15 mouse cellular contexts compared by ENCODE assay signal in the genomic region with DNA sequence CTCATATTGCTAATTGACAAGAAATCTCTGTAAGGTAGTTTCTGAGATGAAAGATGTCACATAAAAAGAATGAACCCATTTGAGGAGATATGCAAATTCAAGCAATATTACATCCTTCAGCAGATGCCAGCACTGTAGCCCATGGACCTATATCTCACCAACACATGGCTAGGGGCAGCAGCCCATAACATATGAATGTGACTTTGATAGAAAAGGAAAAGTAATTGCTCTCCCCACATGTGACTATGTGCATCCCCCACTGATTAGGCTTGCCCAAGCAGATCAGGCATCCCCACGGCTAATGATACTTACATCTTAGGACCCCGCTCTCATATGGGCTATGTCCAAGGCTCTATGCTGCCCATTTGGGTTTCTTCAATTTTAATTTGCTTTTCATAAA. TPM values are rescaled to one million over a fixed set of nuclear protein-coding genes. Genes with fewer than 3 reads are reported as not detected.
A peak's percentile ranks its signal among the peaks of the same experiment; 100 is the strongest.
DNase-seq lines count a peak whose midpoint lies in the region; ATAC-seq and TF ChIP-seq lines count a peak whose summit lies in the region.
"Had no signal": no experiment of that assay in that cellular context is flagged by ENCODE, and none has a peak within 500 bp of the region (broad histone marks: within the 10 kb centered on the region; RNA-seq: fewer than 3 reads in every experiment).

No protein-coding gene starts in this region.

- DNase-seq in hindbrain, embryonic 11.5 days (ENCODE audit: low spot score) = no peak
- DNase-seq in hindbrain, embryonic 10.5 days (ENCODE audit: low spot score) = no peak
- peak; percentile 19 for DNase-seq in midbrain, postnatal 0 days (ENCODE audit: low spot score)
- DNase-seq in cerebellum, postnatal 14 days = no peak
- DNase-seq in yolk sac, embryonic 10.5 days (ENCODE audit: low spot score) = no peak
- no peak for DNase-seq in cerebellum, adult 18-20 months
- DNase-seq: adrenal gland, postnatal 14 days; cerebellum, adult 11-12 months; heart, postnatal 4 days; kidney, adult 8-10 months; lung, adult 2 months had no signal

- no peak overlapping the region for H3K27ac ChIP-seq in hindbrain, embryonic 11.5 days (ENCODE audit: low read depth, low read length)
- H3K27ac ChIP-seq in hindbrain, embryonic 10.5 days = no peak overlapping the region
- H3K27ac ChIP-seq in hindbrain, embryonic 13.5 days = peak overlapping the region; percentile 58; the same call in 1 of the 2 replicates
- H3K27ac ChIP-seq in intestine, embryonic 15.5 days = peak overlapping the region; percentile 63
- no peak overlapping the region for H3K27ac ChIP-seq in midbrain, postnatal 0 days (ENCODE audit: low read depth, low read length)
- H3K27ac ChIP-seq: embryonic facial prominence, embryonic 12.5 days had no signal

- H3K36me3 ChIP-seq in hindbrain, embryonic 11.5 days (ENCODE audit: control insufficient read depth, insufficient read depth, low read length) = no peaks in the 10 kb centered on the region
- H3K36me3 ChIP-seq in hindbrain, embryonic 10.5 days = no peaks in the 10 kb centered on the region
- H3K36me3 ChIP-seq in hindbrain, embryonic 13.5 days = no peaks in the 10 kb centered on the region
- H3K36me3 ChIP-seq in intestine, embryonic 15.5 days = no peaks in the 10 kb centered on the region
- no peaks in the 10 kb centered on the region for H3K36me3 ChIP-seq in midbrain, postnatal 0 days (ENCODE audit: insufficient read depth, low read length)
- H3K36me3 ChIP-seq: embryonic facial prominence, embryonic 12.5 days; heart, embryonic 13.5 days had no signal

- no peak for TF ChIP-seq CTCF in midbrain, postnatal 0 days (IDR thresholded peaks at IDR 0.05)

- H3K4me2 ChIP-seq in hindbrain, embryonic 11.5 days (replicated peaks; ENCODE audit: low read depth, low read length) = no peak overlapping the region
- no peak overlapping the region for H3K4me2 ChIP-seq in hindbrain, embryonic 13.5 days
- no peak overlapping the region for H3K4me2 ChIP-seq in intestine, embryonic 15.5 days (replicated peaks)
- no peak overlapping the region for H3K4me2 ChIP-seq in midbrain, postnatal 0 days (ENCODE audit: low read depth, low read length, poor library complexity, severe bottlenecking)
- H3K4me2 ChIP-seq: embryonic facial prominence, embryonic 12.5 days; heart, embryonic 13.5 days had no signal

- 79% methylated on average over 2 of the region's 2 CpGs for WGBS in hindbrain, embryonic 11.5 days
- 87% methylated on average over 2 of the region's 2 CpGs for WGBS in hindbrain, embryonic 10.5 days
- WGBS in hindbrain, embryonic 13.5 days = 55% methylated on average over 2 of the region's 2 CpGs
- 82% methylated on average over 2 of the region's 2 CpGs for WGBS in intestine, embryonic 15.5 days
- WGBS in midbrain, postnatal 0 days = 72% methylated on average over 2 of the region's 2 CpGs

- no peak overlapping the region for H3K4me3 ChIP-seq in hindbrain, embryonic 11.5 days (ENCODE audit: low read depth, low read length)
- no peak overlapping the region for H3K4me3 ChIP-seq in hindbrain, embryonic 10.5 days
- H3K4me3 ChIP-seq in hindbrain, embryonic 13.5 days = no peak overlapping the region
- H3K4me3 ChIP-seq in intestine, embryonic 15.5 days (replicated peaks) = no peak overlapping the region
- no peak overlapping the region for H3K4me3 ChIP-seq in midbrain, postnatal 0 days (ENCODE audit: low read depth, low read length)
- H3K4me3 ChIP-seq: embryonic facial prominence, embryonic 12.5 days; heart, embryonic 13.5 days had no signal

- ATAC-seq in hindbrain, embryonic 11.5 days (ENCODE audit: low FRiP score) = peak; percentile 78
- ATAC-seq in hindbrain, embryonic 13.5 days (ENCODE audit: low FRiP score) = peak; percentile 85
- ATAC-seq in intestine, embryonic 15.5 days = no peak
- ATAC-seq in midbrain, postnatal 0 days (ENCODE audit: low FRiP score) = peak; percentile 45

- no peak overlapping the region for H3K9ac ChIP-seq in hindbrain, embryonic 11.5 days (ENCODE audit: low read depth, low read length)
- no peak overlapping the region for H3K9ac ChIP-seq in hindbrain, embryonic 13.5 days
- H3K9ac ChIP-seq in intestine, embryonic 15.5 days = no peak overlapping the region
- no peak overlapping the region for H3K9ac ChIP-seq in midbrain, postnatal 0 days (replicated peaks; ENCODE audit: low read length, poor library complexity, severe bottlenecking)
- H3K9ac ChIP-seq: embryonic facial prominence, embryonic 12.5 days; heart, embryonic 13.5 days had no signal

- H3K9me3 ChIP-seq in hindbrain, embryonic 11.5 days (ENCODE audit: control insufficient read depth, low read length) = no peaks in the 10 kb centered on the region
- H3K9me3 ChIP-seq in hindbrain, embryonic 10.5 days = no peaks in the 10 kb centered on the region
- H3K9me3 ChIP-seq in hindbrain, embryonic 13.5 days = no peaks in the 10 kb centered on the region
- H3K9me3 ChIP-seq in intestine, embryonic 15.5 days = no peaks in the 10 kb centered on the region
- no peaks in the 10 kb centered on the region for H3K9me3 ChIP-seq in midbrain, postnatal 0 days (ENCODE audit: low read length)
- H3K9me3 ChIP-seq: embryonic facial prominence, embryonic 12.5 days; heart, embryonic 13.5 days had no signal

- no peaks in the 10 kb centered on the region for H3K27me3 ChIP-seq in hindbrain, embryonic 11.5 days (ENCODE audit: control insufficient read depth, insufficient read depth, low read length)
- no peaks in the 10 kb centered on the region for H3K27me3 ChIP-seq in hindbrain, embryonic 10.5 days (ENCODE audit: insufficient read depth, poor library complexity, severe bottlenecking)
- H3K27me3 ChIP-seq in hindbrain, embryonic 13.5 days = no peaks in the 10 kb centered on the region
- H3K27me3 ChIP-seq in intestine, embryonic 15.5 days (replicated peaks) = no peaks in the 10 kb centered on the region
- H3K27me3 ChIP-seq in midbrain, postnatal 0 days (ENCODE audit: insufficient read depth, low read length) = no peaks in the 10 kb centered on the region
- H3K27me3 ChIP-seq: embryonic facial prominence, embryonic 12.5 days; heart, embryonic 13.5 days had no signal

- no peaks in the 10 kb centered on the region for H3K4me1 ChIP-seq in hindbrain, embryonic 11.5 days (replicated peaks; ENCODE audit: control insufficient read depth, insufficient read depth, low read length)
- peaks cover 18% of the 10 kb centered on the region for H3K4me1 ChIP-seq in hindbrain, embryonic 10.5 days (replicated peaks)
- H3K4me1 ChIP-seq in hindbrain, embryonic 13.5 days (replicated peaks) = peaks cover 26% of the 10 kb centered on the region
- H3K4me1 ChIP-seq in intestine, embryonic 15.5 days (replicated peaks) = 0 out of 2 replicates have a peak, but pooled peaks cover 13% of the 10 kb centered on the region
- no peaks in the 10 kb centered on the region for H3K4me1 ChIP-seq in midbrain, postnatal 0 days (ENCODE audit: insufficient read depth, low read length)

RNA-seq across cellular contexts. Expression of gene Bmp2k, which starts 56.0 kb away (rescaled TPM):
- polyA plus RNA-seq in hindbrain, embryonic 11.5 days (2014; fragmentation: Nextera tagmentation; extraction: Ambion mirVana) = 11.1 and 13.7 TPM in 2 replicates
- polyA plus RNA-seq in hindbrain, embryonic 10.5 days (2016; fragmentation: Nextera tagmentation; extraction: Ambion mirVana) = 10.1 and 10.2 TPM in 2 replicates
- polyA plus RNA-seq in hindbrain, embryonic 13.5 days (2015; fragmentation: Nextera tagmentation; extraction: Ambion mirVana) = 10.0 and 10.5 TPM in 2 replicates
- 19.2 and 20.3 TPM in 2 replicates for polyA plus RNA-seq in intestine, embryonic 15.5 days (2015; fragmentation: Nextera tagmentation; extraction: Ambion mirVana)
- 19.4 and 20.8 TPM in 2 replicates for total RNA-seq in midbrain, postnatal 0 days (2014; rRNA removed)
- polyA plus RNA-seq in midbrain, postnatal 0 days (2015; fragmentation: Nextera tagmentation; extraction: Ambion mirVana) = 8.5 and 9.5 TPM in 2 replicates

Comparison
In these comparisons a context has a peak if more than half of its experiments do, and no peak if none do; other contexts are left out.
1. H3K27ac ChIP-seq: peak in hindbrain, embryonic 13.5 days (single experiment) and intestine, embryonic 15.5 days (single experiment); none in hindbrain, embryonic 11.5 days (single experiment), hindbrain, embryonic 10.5 days (single experiment) and midbrain, postnatal 0 days (single experiment).